Mouse (Mus musculus): Measurements from ENCODE around the gene Slc4a2.

DNA sequence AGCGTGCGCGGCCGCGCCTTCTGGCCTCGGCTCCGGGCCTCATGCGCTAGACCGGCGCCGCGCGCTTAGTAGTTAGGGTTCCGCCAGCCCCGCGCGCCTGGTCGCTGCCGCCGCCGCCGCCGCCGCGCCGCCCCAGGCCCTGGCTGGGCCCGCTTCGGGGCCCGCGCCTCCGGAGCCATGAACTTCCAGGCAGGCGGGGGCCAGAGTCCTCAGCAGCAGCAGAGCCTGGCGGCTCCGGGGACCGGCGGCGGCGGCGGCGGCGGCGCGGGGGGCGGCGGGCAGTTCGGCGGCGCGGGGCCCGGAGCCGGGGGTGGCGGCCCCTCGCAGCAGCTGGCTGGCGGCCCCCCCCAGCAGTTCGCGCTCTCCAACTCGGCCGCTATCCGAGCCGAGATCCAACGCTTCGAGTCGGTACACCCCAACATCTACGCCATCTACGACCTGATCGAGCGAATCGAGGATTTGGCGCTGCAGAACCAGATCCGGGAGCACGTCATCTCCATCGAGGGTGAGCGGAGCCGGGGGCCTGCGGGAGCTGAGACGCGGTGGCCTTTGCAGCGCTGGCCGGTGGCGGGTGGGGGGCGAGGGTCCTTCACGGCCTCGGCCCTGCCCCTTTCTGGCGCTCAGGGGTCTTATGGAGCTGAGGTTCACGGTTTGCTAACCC is 28.5 kb downstream of the Slc4a2 start, which contains the start of gene Agap3:
- TF ChIP-seq CTCF (IDR thresholded peaks at IDR 0.05): no peak
- no peak for TF ChIP-seq EP300 (IDR thresholded peaks at IDR 0.05)
